Comparison of ENCODE assay signal across 10 mouse cellular contexts in genomic region chr19:31279797-31280486, GRCm38 (mm10).
DNase-seq lines count a peak whose midpoint lies in the region; ATAC-seq and TF ChIP-seq lines count a peak whose summit lies in the region.
"Had no signal": no experiment of that assay in that cellular context is flagged by ENCODE, and none has a peak within 500 bp of the region (broad histone marks: within the 10 kb centered on the region; RNA-seq: fewer than 3 reads in every experiment).

No protein-coding gene starts in this region.

- no peaks in the 10 kb centered on the region for H3K36me3 ChIP-seq in kidney, adult 2 months (ENCODE audit: control insufficient read depth, insufficient read depth, low read length)
- no peaks in the 10 kb centered on the region for H3K36me3 ChIP-seq in kidney, embryonic 14.5 days (ENCODE audit: control insufficient read depth, insufficient read depth, low read length)
- H3K36me3 ChIP-seq in midbrain, embryonic 10.5 days: no peaks in the 10 kb centered on the region
- H3K36me3 ChIP-seq: embryonic facial prominence, embryonic 13.5 days had no signal

- no peak for ATAC-seq in kidney, embryonic 14.5 days (ENCODE audit: low FRiP score, low TSS enrichment)
- ATAC-seq in frontal cortex, adult (ENCODE audit: low TSS enrichment): no peak; the same call in 1 of the 2 replicates

- TF ChIP-seq CTCF in kidney, adult 2 months (conservative IDR thresholded peaks at IDR 0.05; ENCODE audit: insufficient read depth, insufficient read length, low read depth, low read length): no peak

- H3K4me2 ChIP-seq in kidney, embryonic 14.5 days (replicated peaks; ENCODE audit: low read depth, low read length): no peak overlapping the region
- H3K4me2 ChIP-seq: embryonic facial prominence, embryonic 13.5 days had no signal

- peak; percentile 38 for DNase-seq in kidney, adult 2 months
- DNase-seq in adipocyte (ENCODE audit: low spot score): peak; percentile 8
- DNase-seq in gastrocnemius, adult 18-20 months (ENCODE audit: low spot score): peak; percentile 32
- DNase-seq in lung, adult 18-20 months: peak; percentile 6 to 18
- no peak for DNase-seq in spleen, postnatal 4 days (ENCODE audit: low spot score in 2 of 2)
- no peak for DNase-seq in midbrain, embryonic 10.5 days (ENCODE audit: low spot score)

- 0 out of 2 replicates have a peak overlapping the region, but pooled peaks have one; percentile 14 for H3K4me3 ChIP-seq in kidney, adult 2 months (ENCODE audit: insufficient read depth, low read depth, low read length)
- no peak overlapping the region for H3K4me3 ChIP-seq in kidney, embryonic 14.5 days (ENCODE audit: low read length)
- H3K4me3 ChIP-seq in midbrain, embryonic 10.5 days: no peak overlapping the region
- H3K4me3 ChIP-seq: embryonic facial prominence, embryonic 13.5 days had no signal

- H3K9me3 ChIP-seq in kidney, embryonic 14.5 days (ENCODE audit: control insufficient read depth, low read length): no peaks in the 10 kb centered on the region
- H3K9me3 ChIP-seq in midbrain, embryonic 10.5 days (replicated peaks): no peaks in the 10 kb centered on the region
- H3K9me3 ChIP-seq: embryonic facial prominence, embryonic 13.5 days had no signal

- no peak overlapping the region for H3K9ac ChIP-seq in kidney, embryonic 14.5 days (ENCODE audit: low read depth, low read length)
- H3K9ac ChIP-seq: embryonic facial prominence, embryonic 13.5 days had no signal

- no peak overlapping the region for H3K27ac ChIP-seq in kidney, adult 2 months (ENCODE audit: insufficient read depth, low read depth, low read length)
- no peak overlapping the region for H3K27ac ChIP-seq in kidney, embryonic 14.5 days (ENCODE audit: low read depth, low read length)
- H3K27ac ChIP-seq in midbrain, embryonic 10.5 days (replicated peaks): no peak overlapping the region
- H3K27ac ChIP-seq: embryonic facial prominence, embryonic 13.5 days; macrophage had no signal

- H3K27me3 ChIP-seq in kidney, adult 2 months (replicated peaks; ENCODE audit: control insufficient read depth, insufficient read depth, low read length): no peaks in the 10 kb centered on the region; the same call in 1 of the 2 replicates
- no peaks in the 10 kb centered on the region for H3K27me3 ChIP-seq in kidney, embryonic 14.5 days (ENCODE audit: control insufficient read depth, insufficient read depth, low read length)
- no peaks in the 10 kb centered on the region for H3K27me3 ChIP-seq in midbrain, embryonic 10.5 days (ENCODE audit: low read depth, poor library complexity, severe bottlenecking)
- H3K27me3 ChIP-seq: embryonic facial prominence, embryonic 13.5 days had no signal

- 76% methylated on average over 7 of the region's 7 CpGs for WGBS in kidney, adult 2 months
- WGBS in kidney, embryonic 14.5 days: 87% methylated on average over 7 of the region's 7 CpGs
- 89% methylated on average over 7 of the region's 7 CpGs for WGBS in midbrain, embryonic 10.5 days

- no peaks in the 10 kb centered on the region for H3K4me1 ChIP-seq in kidney, adult 2 months (ENCODE audit: control insufficient read depth, insufficient read depth, low read length)
- no peaks in the 10 kb centered on the region for H3K4me1 ChIP-seq in kidney, embryonic 14.5 days (ENCODE audit: control insufficient read depth, insufficient read depth, low read length)
- H3K4me1 ChIP-seq in midbrain, embryonic 10.5 days: no peaks in the 10 kb centered on the region
- H3K4me1 ChIP-seq: embryonic facial prominence, embryonic 13.5 days had no signal

- no peak for TF ChIP-seq POLR2A in kidney, adult 2 months (IDR thresholded peaks at IDR 0.05; ENCODE audit: low read depth, low read length)

Comparison
In these comparisons a context has a peak if more than half of its experiments do, and no peak if none do; other contexts are left out.
1. DNase-seq: peak in kidney, adult 2 months (single experiment), adipocyte (single experiment), gastrocnemius, adult 18-20 months (single experiment) and lung, adult 18-20 months (2 of 2); none in spleen, postnatal 4 days (0 of 2) and midbrain, embryonic 10.5 days (single experiment).